Mouse (Mus musculus) heart, adult 2 months (tissue): Measurements from ENCODE around the gene Zfp629.

Experiments
- CTCF ChIP-seq: fragments of 200-600 bp; IDR thresholded peaks from 2 replicates; pipeline ENCODE4 v1.8.1; 2022; ENCODE audit warnings: antibody characterized with exemption, mild to moderate bottlenecking, moderate library complexity
- POLR2A ChIP-seq: fragments of 200-500 bp; IDR thresholded peaks from 2 replicates; pipeline ENCODE4 v1.6.1; 2011; ENCODE audit warnings: mild to moderate bottlenecking, low read depth, low read length, control low read depth; ENCODE audit not compliant: insufficient read depth

- TF ChIP-seq POLR2A (no peak), CTCF (no peak)
Observed at GRCm38 (mm10) chr7:127648516-127649201, 33.1 kb upstream of the Zfp629 start.
